Mouse (Mus musculus): ENCODE results near the gene Atf7. TPM values are rescaled to one million over a fixed set of nuclear protein-coding genes. Genes with fewer than 3 reads are reported as not detected.

Atf7 gene
- total RNA-seq, 2 experiments from 2014 or later, result 19.4 to 93.1 TPM

DNA sequence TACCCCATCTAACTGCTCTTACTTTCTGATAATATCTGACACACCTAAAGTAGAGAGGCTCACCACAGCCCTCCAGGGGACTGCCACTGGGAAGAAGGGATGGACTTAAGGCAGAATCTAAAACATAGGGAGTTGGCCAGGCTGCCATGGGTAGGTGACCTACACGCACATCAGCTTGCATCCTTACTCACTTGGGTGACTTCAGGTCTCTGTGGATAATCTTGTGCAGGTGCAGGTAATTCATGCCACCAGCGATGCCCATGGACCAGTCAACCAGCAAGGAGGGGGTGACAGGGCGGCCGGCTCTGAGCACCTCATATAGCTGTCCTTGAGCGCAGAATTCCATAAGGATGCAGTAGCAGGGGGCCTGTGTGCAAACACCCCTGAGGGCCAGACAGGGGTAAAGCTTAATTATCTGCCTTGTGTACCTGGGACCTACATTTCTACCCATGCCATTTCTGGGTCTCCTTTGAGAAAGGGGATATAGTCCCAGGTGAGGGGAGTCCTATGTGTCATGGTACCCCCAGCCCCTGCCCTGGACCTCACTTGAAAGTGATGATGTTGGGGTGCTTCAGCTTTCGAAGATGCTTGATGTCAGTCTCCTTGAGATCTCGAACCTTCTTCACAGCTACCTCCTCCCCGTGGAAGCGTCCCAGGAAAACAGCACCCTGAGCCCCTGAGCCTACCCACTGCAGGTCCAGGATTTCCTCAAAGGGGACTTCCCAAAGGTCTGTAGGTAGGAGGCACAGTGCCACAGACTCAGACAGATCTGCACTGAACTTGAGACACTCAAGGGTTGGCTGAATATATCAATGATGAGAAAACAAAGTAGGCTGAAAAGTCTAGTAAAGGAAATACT is 121.1 kb downstream of the Atf7 start:
- ATAC-seq (replicated peaks; ENCODE audit: low FRiP score, poor library complexity, severe bottlenecking), result 0 out of 2 replicates have a peak, but pooled peaks have one; percentile 21

DNA sequence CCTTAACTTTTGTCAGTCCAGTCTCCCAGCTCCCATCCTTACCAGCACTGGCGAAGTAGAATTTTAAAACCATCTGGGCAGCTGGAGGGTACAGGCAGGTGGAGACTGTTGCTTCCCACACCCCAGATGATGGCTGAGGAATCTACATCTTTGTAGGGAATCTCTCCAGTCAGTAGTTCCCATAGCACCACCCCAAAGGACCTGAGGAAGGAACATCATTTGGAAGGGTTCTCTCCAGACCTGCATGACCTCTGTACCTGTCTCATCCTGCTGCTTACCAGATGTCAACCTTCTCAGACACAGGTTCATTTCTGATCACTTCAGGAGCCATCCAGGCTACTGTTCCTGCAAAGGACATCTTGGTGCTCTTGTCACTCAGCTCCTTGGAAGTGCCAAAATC is 121.8 kb downstream of the Atf7 start, which contains the start of gene Gm10337:
TSS of gene Gm10337 (plus strand) at position 276 of the 400 bp plus-strand sequence.
- ATAC-seq (replicated peaks; ENCODE audit: low FRiP score, poor library complexity, severe bottlenecking), result no peak

DNA sequence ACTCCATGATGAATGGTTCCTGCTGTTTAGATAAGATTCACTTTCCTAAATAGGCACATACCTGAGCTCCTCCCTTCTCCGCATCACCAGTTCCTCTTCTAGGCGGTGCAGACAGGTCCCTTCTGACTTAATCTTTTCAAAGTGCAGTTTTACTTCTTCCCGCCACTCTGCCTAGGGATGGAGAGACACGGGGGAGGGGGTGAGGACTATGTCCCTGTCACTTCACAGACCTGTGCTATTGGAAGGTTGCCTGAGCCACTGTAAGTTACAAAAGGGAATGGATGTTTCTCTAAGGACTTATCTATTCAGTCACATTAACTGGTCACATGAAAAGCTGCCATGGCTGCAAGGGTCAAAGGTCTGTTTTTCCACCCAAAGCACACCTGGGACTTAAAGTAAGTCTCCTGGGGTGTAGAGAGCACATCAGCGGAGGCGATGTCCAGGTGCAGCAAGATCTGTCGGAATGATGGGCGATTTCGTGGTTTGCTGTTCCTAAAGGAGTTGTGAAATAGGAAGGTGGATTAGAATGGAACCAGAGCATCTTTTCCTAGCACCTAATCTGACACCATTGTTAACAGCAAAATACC is 122.9 kb downstream of the Atf7 start:
- no peak for ATAC-seq (replicated peaks; ENCODE audit: low FRiP score, poor library complexity, severe bottlenecking)

DNA sequence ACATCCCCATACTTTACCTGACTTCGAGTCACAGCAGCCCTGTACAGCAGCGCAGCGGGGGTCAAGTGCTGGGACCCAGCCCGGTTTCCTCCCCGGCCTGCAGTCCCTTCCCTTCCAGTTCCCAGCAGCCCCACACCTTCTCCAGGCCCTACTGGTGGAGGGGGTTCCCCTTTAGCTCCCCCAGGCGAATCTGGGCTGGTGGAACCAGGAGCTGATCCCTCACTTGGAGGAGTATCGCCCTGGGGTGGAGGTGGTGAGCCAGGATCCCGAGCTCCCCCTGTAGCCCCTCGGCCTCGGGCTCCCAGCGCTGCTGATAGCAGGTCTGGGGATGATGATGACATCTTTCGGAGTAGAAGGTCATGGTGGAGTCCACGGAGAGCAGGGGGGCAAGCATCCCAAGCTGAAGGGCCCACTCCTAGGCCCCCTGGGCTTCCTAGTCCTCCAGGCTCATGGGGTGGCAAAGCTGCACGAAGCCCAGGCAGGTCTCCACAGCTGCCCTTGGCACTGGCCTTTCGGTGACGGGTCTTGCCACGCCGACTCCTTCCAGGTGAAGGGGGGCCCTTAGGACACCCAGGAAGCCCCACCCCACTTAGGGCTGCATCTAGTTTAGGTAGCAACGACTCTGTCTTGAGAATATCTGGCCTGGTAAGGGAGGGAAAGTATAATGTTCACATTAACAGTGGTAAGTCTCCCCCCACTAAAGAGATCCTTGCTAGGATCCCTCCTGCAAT is 124.0 kb downstream of the Atf7 start:
- ATAC-seq (replicated peaks; ENCODE audit: low FRiP score, poor library complexity, severe bottlenecking), result no peak

DNA sequence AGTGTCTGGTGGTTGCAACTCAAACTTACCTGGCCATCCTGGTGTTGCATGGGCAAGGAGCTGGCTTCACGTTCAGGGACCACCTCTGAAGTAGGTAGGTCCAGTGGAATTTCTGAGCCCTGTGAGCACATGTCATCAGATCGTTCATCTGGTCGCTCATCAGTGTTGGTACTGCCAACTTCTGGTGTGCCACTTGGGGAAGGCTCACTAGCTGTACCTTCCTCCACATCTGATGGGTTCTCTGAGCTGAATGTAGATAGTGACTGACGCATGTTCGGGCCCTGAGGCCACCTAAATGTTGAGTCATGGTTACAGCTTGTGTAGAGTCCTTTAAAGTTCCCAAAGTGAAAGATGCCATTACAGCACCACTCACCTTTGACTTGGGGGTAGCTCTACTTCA is 124.8 kb downstream of the Atf7 start:
- no peak for ATAC-seq (replicated peaks; ENCODE audit: low FRiP score, poor library complexity, severe bottlenecking)

DNA sequence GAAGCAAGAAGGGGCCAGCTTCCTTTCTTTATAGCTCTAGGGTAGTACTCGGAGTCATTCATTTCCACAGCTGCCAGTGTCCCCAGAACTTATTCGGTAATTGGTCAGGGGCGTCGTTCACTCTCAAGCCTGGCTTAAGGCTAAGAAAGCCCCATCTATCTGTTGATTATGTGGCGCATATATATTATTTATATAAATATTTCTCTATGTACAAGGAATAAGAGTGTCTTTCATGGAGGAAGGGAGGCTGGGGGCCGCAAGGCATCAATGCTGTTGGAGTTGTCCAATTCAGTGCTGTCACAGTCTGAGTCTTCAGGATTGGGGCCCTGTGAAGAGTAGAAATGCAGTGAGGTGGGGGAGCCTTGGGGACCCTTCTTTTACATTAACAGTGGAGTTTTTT is 125.4 kb downstream of the Atf7 start:
- no peak for ATAC-seq (replicated peaks; ENCODE audit: low FRiP score, poor library complexity, severe bottlenecking)

DNA sequence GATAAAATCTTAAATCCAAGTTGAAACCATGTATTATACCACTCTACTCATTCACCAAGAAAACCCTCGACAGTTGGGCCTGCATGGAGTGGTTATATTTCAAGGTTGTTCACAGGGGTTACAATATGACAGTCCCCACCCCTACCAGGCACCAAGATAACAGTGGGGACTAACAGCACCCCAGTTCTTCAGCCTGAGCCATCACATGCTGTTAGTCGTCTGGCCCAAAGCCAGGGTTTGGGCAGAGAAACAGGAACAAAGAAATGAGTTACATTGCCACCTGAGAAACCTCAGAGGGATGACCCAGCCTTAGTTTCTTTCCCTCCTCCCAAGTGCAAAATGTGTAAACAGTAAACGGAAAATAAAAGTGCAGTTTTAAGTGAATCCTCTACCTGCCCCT is 125.9 kb downstream of the Atf7 start:
- no peak for ATAC-seq (replicated peaks; ENCODE audit: low FRiP score, poor library complexity, severe bottlenecking)

DNA sequence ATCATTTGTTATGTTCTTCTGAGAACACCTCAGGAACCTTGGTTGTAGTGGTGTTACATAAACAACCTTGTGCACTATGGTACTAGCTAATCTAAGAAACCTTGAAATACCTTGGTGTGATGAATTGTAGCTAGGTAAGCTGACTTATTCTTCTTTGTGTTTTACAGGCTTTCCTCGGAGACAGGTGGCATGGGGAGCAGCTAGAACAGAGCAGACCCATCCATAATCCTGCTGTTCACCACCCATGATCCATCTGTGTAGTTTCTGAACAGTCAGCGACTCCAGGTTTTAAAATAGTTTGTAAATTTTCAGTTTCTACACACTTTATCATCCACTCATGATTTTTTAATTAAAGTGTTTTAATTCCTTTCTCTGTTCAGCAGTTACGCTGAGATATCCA is 126.9 kb downstream of the Atf7 start:
- ATAC-seq (replicated peaks; ENCODE audit: low FRiP score, poor library complexity, severe bottlenecking), result no peak

DNA sequence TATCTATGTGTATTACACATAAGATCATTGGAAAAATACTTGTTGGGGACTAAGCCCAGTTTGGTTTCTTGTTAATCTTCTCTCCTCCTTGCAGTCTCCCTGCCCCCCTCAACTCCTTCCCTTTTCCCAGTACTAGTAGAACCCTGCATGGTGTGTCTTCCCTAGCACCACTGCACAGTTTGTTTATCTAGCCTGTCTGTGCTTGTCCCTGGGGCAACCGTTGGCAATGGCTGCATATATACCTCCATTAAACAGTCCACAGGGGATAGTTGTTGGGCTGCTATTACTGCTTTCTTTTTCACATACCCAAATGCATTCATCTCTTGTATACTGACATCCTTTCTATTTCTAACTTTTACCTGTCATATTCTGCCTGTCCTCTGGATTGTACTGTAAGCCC is 137.6 kb downstream of the Atf7 start:
- ATAC-seq (replicated peaks; ENCODE audit: low FRiP score, poor library complexity, severe bottlenecking), result no peak

DNA sequence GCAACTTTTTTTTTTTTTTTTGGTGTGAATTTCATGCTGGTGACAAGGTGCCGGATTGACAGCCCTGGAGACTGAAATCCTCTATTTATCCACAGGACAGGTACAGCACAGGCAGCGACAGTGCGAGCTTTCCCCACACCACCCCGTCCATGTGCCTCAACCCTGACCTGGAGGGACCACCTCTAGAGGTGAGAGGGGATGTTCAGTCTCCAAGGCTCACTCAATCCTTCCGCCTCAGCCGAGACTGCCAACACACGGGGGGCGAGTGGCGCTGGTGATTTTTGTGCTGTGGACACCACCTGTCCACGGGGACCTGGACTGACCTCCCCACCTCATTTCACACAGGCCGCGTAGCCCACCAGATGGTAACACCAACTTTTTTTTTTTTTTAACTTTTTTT is 139.4 kb downstream of the Atf7 start:
- ATAC-seq (replicated peaks; ENCODE audit: low FRiP score, poor library complexity, severe bottlenecking), result no peak

DNA sequence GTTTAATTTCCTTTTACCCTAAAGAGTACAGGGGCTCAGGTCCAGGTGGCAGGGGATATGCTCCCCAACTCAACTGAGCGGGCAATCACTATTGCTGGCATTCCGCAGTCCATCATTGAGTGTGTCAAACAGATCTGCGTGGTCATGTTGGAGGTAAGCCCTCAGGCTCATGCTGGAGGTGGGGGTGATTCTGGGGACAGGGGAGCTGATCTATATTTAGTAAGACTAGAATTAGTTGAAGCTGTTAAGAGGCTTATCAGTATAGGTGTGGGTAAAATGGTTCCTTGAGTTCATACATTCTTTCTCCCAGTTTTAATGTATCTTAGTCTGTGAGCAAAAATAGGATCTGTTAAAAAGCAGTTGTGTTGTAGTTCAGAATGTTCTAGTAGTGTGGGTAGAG is 142.1 kb downstream of the Atf7 start:
- no peak for ATAC-seq (replicated peaks; ENCODE audit: low FRiP score, poor library complexity, severe bottlenecking)

Other genes with a start within 250 kb of the Atf7 start
- gene Sp1, start 219.3 kb downstream of the Atf7 start, total RNA-seq (2015; ENCODE audit: low replicate concordance), result 80.5 and 94.1 TPM in 2 replicates
- 70.4 and 79.1 TPM in 2 replicates for gene Sp1, start 219.3 kb downstream of the Atf7 start, total RNA-seq (2017; ENCODE audit: low replicate concordance)
- not detected in 2 replicates for gene Amhr2, start 180.1 kb downstream of the Atf7 start, total RNA-seq (2015; ENCODE audit: low replicate concordance)
- 3.6 TPM in 1 of 2 replicates, not detected in the other for gene Amhr2, start 180.1 kb downstream of the Atf7 start, total RNA-seq (2017; ENCODE audit: low replicate concordance)
- gene Prr13, start 166.4 kb downstream of the Atf7 start, total RNA-seq (2015; ENCODE audit: low replicate concordance), result 45.4 and 56.6 TPM in 2 replicates
- 18.6 and 49.4 TPM in 2 replicates for gene Prr13, start 166.4 kb downstream of the Atf7 start, total RNA-seq (2017; ENCODE audit: low replicate concordance)
- 405 and 484 TPM in 2 replicates for gene Pcbp2, start 154.9 kb downstream of the Atf7 start, total RNA-seq (2015; ENCODE audit: low replicate concordance)
- gene Pcbp2, start 154.9 kb downstream of the Atf7 start, total RNA-seq (2017; ENCODE audit: low replicate concordance), result 185 and 238 TPM in 2 replicates
- gene Gm10337, start 121.7 kb downstream of the Atf7 start, total RNA-seq (2015; ENCODE audit: low replicate concordance), result not detected in 2 replicates
- gene Gm10337, start 121.7 kb downstream of the Atf7 start, total RNA-seq (2017; ENCODE audit: low replicate concordance), result not detected in 2 replicates
- 0.72 TPM in 1 of 2 replicates, not detected in the other for gene Map3k12, start 108.4 kb downstream of the Atf7 start, total RNA-seq (2015; ENCODE audit: low replicate concordance)
- gene Map3k12, start 108.4 kb downstream of the Atf7 start, total RNA-seq (2017; ENCODE audit: low replicate concordance), result 2.6 TPM in 1 of 2 replicates, not detected in the other
- gene Tarbp2, start 107.3 kb downstream of the Atf7 start, total RNA-seq (2015; ENCODE audit: low replicate concordance), result 11.5 and 19.7 TPM in 2 replicates
- gene Tarbp2, start 107.3 kb downstream of the Atf7 start, total RNA-seq (2017; ENCODE audit: low replicate concordance), result 11.9 and 20.4 TPM in 2 replicates
- gene Npff, start 100.5 kb downstream of the Atf7 start, total RNA-seq (2015; ENCODE audit: low replicate concordance), result 9.2 and 12.6 TPM in 2 replicates
- 3.3 TPM in 1 of 2 replicates, not detected in the other for gene Npff, start 100.5 kb downstream of the Atf7 start, total RNA-seq (2017; ENCODE audit: low replicate concordance)
- not detected in 2 replicates for gene Gm28047, start 397 bp downstream of the Atf7 start, total RNA-seq (2015; ENCODE audit: low replicate concordance)
- not detected in 2 replicates for gene Gm28047, start 397 bp downstream of the Atf7 start, total RNA-seq (2017; ENCODE audit: low replicate concordance)
- 10.5 and 17.7 TPM in 2 replicates for gene Atp5g2, start 46.9 kb upstream of the Atf7 start, total RNA-seq (2015; ENCODE audit: low replicate concordance)
- 19.1 and 31.2 TPM in 2 replicates for gene Atp5g2, start 46.9 kb upstream of the Atf7 start, total RNA-seq (2017; ENCODE audit: low replicate concordance)
- gene Calcoco1, start 96.7 kb upstream of the Atf7 start, total RNA-seq (2015; ENCODE audit: low replicate concordance), result 17.6 and 21.6 TPM in 2 replicates
- gene Calcoco1, start 96.7 kb upstream of the Atf7 start, total RNA-seq (2017; ENCODE audit: low replicate concordance), result 34.1 and 40.8 TPM in 2 replicates